Mouse (Mus musculus) kidney, adult 8-10 months (tissue): ENCODE measurements around the gene Zfp512b.

Experiments used
- DNase-seq, 2 experiments: peaks; one replicate each; pipeline ENCODE4 v3.0.0; 2022

The Zfp512b gene

GRCm38 (mm10) chr2:181572921-181573920 lies 19.4 kb downstream of the Zfp512b start:
- DNase-seq, result no peak

GRCm38 (mm10) chr2:181571941-181572670 lies 20.5 kb downstream of the Zfp512b start:
- DNase-seq, result no peak

GRCm38 (mm10) chr2:181570921-181571595 lies 21.5 kb downstream of the Zfp512b start:
- DNase-seq, result no peak

- no peak for DNase-seq
These were observed 22.2 kb downstream of the Zfp512b start for GRCm38 (mm10) chr2:181570375-181570774.

GRCm38 (mm10) chr2:181569856-181570255 lies 22.7 kb downstream of the Zfp512b start:
- DNase-seq, result no peak

- DNase-seq, result peak in 1 of 2 experiments; percentile 64
These were observed 24.2 kb downstream of the Zfp512b start for GRCm38 (mm10) chr2:181568272-181569008.

- DNase-seq, result no peak
These were observed 25.3 kb downstream of the Zfp512b start for GRCm38 (mm10) chr2:181567338-181567737.

- no peak for DNase-seq
These were observed 38.8 kb downstream of the Zfp512b start for GRCm38 (mm10) chr2:181553772-181554171.

- no peak for DNase-seq
These were observed 42.4 kb downstream of the Zfp512b start for GRCm38 (mm10) chr2:181550233-181550632.

GRCm38 (mm10) chr2:181548682-181549081 lies 43.9 kb downstream of the Zfp512b start:
- no peak for DNase-seq

- DNase-seq, result no peak
These were observed 44.4 kb downstream of the Zfp512b start for GRCm38 (mm10) chr2:181548227-181548626.

GRCm38 (mm10) chr2:181546142-181546541 lies 46.5 kb downstream of the Zfp512b start:
- DNase-seq, result no peak

GRCm38 (mm10) chr2:181541761-181542380 lies 50.7 kb downstream of the Zfp512b start:
- no peak for DNase-seq

GRCm38 (mm10) chr2:181537444-181538047 lies 55.1 kb downstream of the Zfp512b start:
- no peak for DNase-seq

- no peak for DNase-seq
These were observed 56.2 kb downstream of the Zfp512b start for GRCm38 (mm10) chr2:181536410-181536809.

- DNase-seq, result no peak
These were observed 60.0 kb downstream of the Zfp512b start for GRCm38 (mm10) chr2:181532589-181532988.
